Mouse (Mus musculus) testis, adult 2 months (tissue): ENCODE data around the gene Ston2. TPM values are rescaled to one million over a fixed set of nuclear protein-coding genes. Genes with fewer than 3 reads are reported as not detected.

Source experiments
- H3K27ac ChIP-seq: fragments of 200-500 bp; 2 replicates; pipeline ENCODE4 v1.5.1; 2012; ENCODE audit warnings: low read depth, low read length; ENCODE audit not compliant: control insufficient read depth, insufficient read depth
- H3K27me3 ChIP-seq: fragments of 200-500 bp; 2 replicates; pipeline ENCODE4 v1.6.1; 2012; ENCODE audit warnings: mild to moderate bottlenecking, low read length, moderate library complexity; ENCODE audit not compliant: control insufficient read depth, insufficient read depth
- H3K36me3 ChIP-seq: fragments of 200-500 bp; 2 replicates; pipeline ENCODE4 v1.6.1; 2012; ENCODE audit warnings: mild to moderate bottlenecking, low read length; ENCODE audit not compliant: control insufficient read depth, insufficient read depth
- H3K4me1 ChIP-seq: fragments of 200-500 bp; 2 replicates; pipeline ENCODE4 v1.6.1; 2012; ENCODE audit warnings: low read length; ENCODE audit not compliant: control insufficient read depth, insufficient read depth
- H3K4me3 ChIP-seq: fragments of 200-500 bp; 2 replicates; pipeline ENCODE4 v1.5.1; 2012; ENCODE audit warnings: low read depth, mild to moderate bottlenecking, low read length, moderate library complexity, mixed read lengths; ENCODE audit not compliant: control insufficient read depth
- CTCF ChIP-seq: fragments of 200-500 bp; IDR thresholded peaks from 2 replicates; pipeline ENCODE4 v1.5.1; 2012; ENCODE audit warnings: low read depth, mild to moderate bottlenecking, inconsistent platforms, low read length, moderate library complexity; ENCODE audit not compliant: control insufficient read depth, insufficient read depth, insufficient replicate concordance
- POLR2A ChIP-seq: fragments of 200-500 bp; IDR thresholded peaks from 2 replicates; pipeline ENCODE4 v1.6.1; 2012; ENCODE audit warnings: low read depth, mild to moderate bottlenecking, inconsistent platforms, low read length, moderate library complexity; ENCODE audit not compliant: control insufficient read depth
- polyA plus RNA-seq: library from polyadenylated mRNA; depleted of rRNA; stranded (reverse); fragments of >200 nt; gene quantifications from 2 replicates; pipeline ENCODE4 v1.2.3, GENCODE M21; 2012

Gene Ston2
- polyA plus RNA-seq, 1 experiment, result 19.7 TPM

- TF ChIP-seq CTCF, result no peak
- TF ChIP-seq POLR2A, result no peak
These were observed 74.8 kb downstream of the Ston2 start for GRCm38 (mm10) chr12:91713358-91713757.

GRCm38 (mm10) chr12:91711655-91712054 lies 76.5 kb downstream of the Ston2 start:
- Histone ChIP-seq H3K4me1 (no peaks in the 10 kb centered on the region), H3K36me3 (no peaks in the 10 kb centered on the region)
- TF ChIP-seq POLR2A (no peak), CTCF (no peak)

More at GRCm38 (mm10) chr12:91713358-91713757, 74.8 kb downstream of the Ston2 start:
- H3K27me3 ChIP-seq, result no peaks in the 10 kb centered on the region
- no peaks in the 10 kb centered on the region for H3K4me1 ChIP-seq
- H3K4me3 ChIP-seq, result no peak overlapping the region
- no peaks in the 10 kb centered on the region for H3K36me3 ChIP-seq
- H3K27ac ChIP-seq, result no peak overlapping the region

GRCm38 (mm10) chr12:91710876-91711275 lies 77.3 kb downstream of the Ston2 start:
- H3K27me3 ChIP-seq, result no peaks in the 10 kb centered on the region
- H3K4me1 ChIP-seq, result no peaks in the 10 kb centered on the region
- TF ChIP-seq CTCF, result no peak
- TF ChIP-seq POLR2A, result no peak
- no peak overlapping the region for H3K4me3 ChIP-seq
- no peaks in the 10 kb centered on the region for H3K36me3 ChIP-seq
- H3K27ac ChIP-seq, result no peak overlapping the region

More at GRCm38 (mm10) chr12:91711655-91712054, 76.5 kb downstream of the Ston2 start:
- no peaks in the 10 kb centered on the region for H3K27me3 ChIP-seq
- no peak overlapping the region for H3K27ac ChIP-seq
- H3K4me3 ChIP-seq, result no peak overlapping the region

- Histone ChIP-seq H3K36me3 (no peaks in the 10 kb centered on the region), H3K27me3 (no peaks in the 10 kb centered on the region), H3K4me3 (no peak overlapping the region), H3K27ac (no peak overlapping the region), H3K4me1 (no peaks in the 10 kb centered on the region)
- TF ChIP-seq CTCF (no peak), POLR2A (no peak)
These were observed 78.6 kb downstream of the Ston2 start for GRCm38 (mm10) chr12:91709634-91710033.

GRCm38 (mm10) chr12:91709232-91709631 lies 79.0 kb downstream of the Ston2 start:
- Histone ChIP-seq H3K4me3 (no peak overlapping the region), H3K4me1 (no peaks in the 10 kb centered on the region), H3K27ac (no peak overlapping the region), H3K27me3 (no peaks in the 10 kb centered on the region), H3K36me3 (no peaks in the 10 kb centered on the region)
- TF ChIP-seq POLR2A, result no peak
- TF ChIP-seq CTCF, result no peak

- TF ChIP-seq CTCF, result no peak
- TF ChIP-seq POLR2A, result no peak
- Histone ChIP-seq H3K27me3 (no peaks in the 10 kb centered on the region), H3K36me3 (no peaks in the 10 kb centered on the region), H3K4me3 (no peak overlapping the region), H3K27ac (no peak overlapping the region), H3K4me1 (no peaks in the 10 kb centered on the region)
These were observed 80.4 kb downstream of the Ston2 start for GRCm38 (mm10) chr12:91707807-91708206.

GRCm38 (mm10) chr12:91703533-91703932 lies 84.7 kb downstream of the Ston2 start:
- H3K36me3 ChIP-seq, result no peaks in the 10 kb centered on the region
- no peaks in the 10 kb centered on the region for H3K27me3 ChIP-seq
- H3K4me3 ChIP-seq, result no peak overlapping the region
- no peak overlapping the region for H3K27ac ChIP-seq
- no peaks in the 10 kb centered on the region for H3K4me1 ChIP-seq
- TF ChIP-seq CTCF (no peak), POLR2A (no peak)

GRCm38 (mm10) chr12:91702829-91703228 lies 85.4 kb downstream of the Ston2 start:
- TF ChIP-seq POLR2A, result no peak
- no peak overlapping the region for H3K4me3 ChIP-seq
- no peak overlapping the region for H3K27ac ChIP-seq
- H3K36me3 ChIP-seq, result no peaks in the 10 kb centered on the region
- no peaks in the 10 kb centered on the region for H3K27me3 ChIP-seq
- H3K4me1 ChIP-seq, result no peaks in the 10 kb centered on the region
